Mouse (Mus musculus): ENCODE measurements around the gene Sprr2a3. TPM values are rescaled to one million over a fixed set of nuclear protein-coding genes. Genes with fewer than 3 reads are reported as not detected.

Sprr2a3 gene
- not detected for polyA plus RNA-seq (2014; fragmentation: Illumina TruSeq; extraction: RNeasy Lipid Tissue Mini Kit (QIAGEN cat#74804); ENCODE audit: low read depth, low replicate concordance)

GRCm38 (mm10) chr3:92285101-92285500 lies at the start of gene Sprr2a3:
Gene Sprr2a3 (plus strand): TSS chr3:92285417.

DNA sequence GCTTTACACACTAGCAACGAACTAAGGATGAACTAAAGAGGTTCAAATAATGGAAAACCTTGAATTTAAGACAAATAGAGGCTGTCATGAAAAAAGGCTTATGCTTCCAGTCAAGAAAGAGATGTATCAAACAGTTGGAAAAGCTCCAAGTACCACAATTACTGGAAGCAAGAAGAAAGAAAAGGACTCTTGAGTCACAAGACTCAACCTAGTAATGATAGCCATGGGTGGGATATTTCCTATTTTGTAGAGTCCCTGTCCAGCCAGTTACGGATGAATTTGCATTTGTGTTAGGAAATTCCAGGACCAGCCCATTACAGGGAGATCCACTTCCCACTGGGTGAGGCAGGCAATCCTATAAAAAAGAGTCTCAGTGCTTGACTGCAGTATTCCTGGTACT lies 31.1 kb downstream of the Sprr2a3 start, which contains the start of gene Sprr2b:
Gene Sprr2b (plus strand): TSS at position 301 of the 400 bp plus-strand sequence.

GRCm38 (mm10) chr3:92338840-92339239 lies 53.6 kb downstream of the Sprr2a3 start, which contains the start of gene Sprr2d:
Gene Sprr2d (plus strand): TSS chr3:92339140.

Other genes with a start within 250 kb of the Sprr2a3 start
- gene Lor, start 202.3 kb upstream of the Sprr2a3 start, polyA plus RNA-seq (2014; fragmentation: Illumina TruSeq; extraction: RNeasy Lipid Tissue Mini Kit (QIAGEN cat#74804); ENCODE audit: low read depth, low replicate concordance), result 0.21 TPM
- gene Prr9, start 161.5 kb upstream of the Sprr2a3 start, polyA plus RNA-seq (2014; fragmentation: Illumina TruSeq; extraction: RNeasy Lipid Tissue Mini Kit (QIAGEN cat#74804); ENCODE audit: low read depth, low replicate concordance), result not detected
- not detected for gene Lelp1, start 142.7 kb upstream of the Sprr2a3 start, polyA plus RNA-seq (2014; fragmentation: Illumina TruSeq; extraction: RNeasy Lipid Tissue Mini Kit (QIAGEN cat#74804); ENCODE audit: low read depth, low replicate concordance)
- gene Sprr2a1, start 69.6 kb upstream of the Sprr2a3 start, polyA plus RNA-seq (2014; fragmentation: Illumina TruSeq; extraction: RNeasy Lipid Tissue Mini Kit (QIAGEN cat#74804); ENCODE audit: low read depth, low replicate concordance), result not detected
- gene Sprr2a2, start 69.5 kb upstream of the Sprr2a3 start, polyA plus RNA-seq (2014; fragmentation: Illumina TruSeq; extraction: RNeasy Lipid Tissue Mini Kit (QIAGEN cat#74804); ENCODE audit: low read depth, low replicate concordance), result not detected
- not detected for gene Sprr2b, start 31.2 kb downstream of the Sprr2a3 start, polyA plus RNA-seq (2014; fragmentation: Illumina TruSeq; extraction: RNeasy Lipid Tissue Mini Kit (QIAGEN cat#74804); ENCODE audit: low read depth, low replicate concordance)
- not detected for gene Sprr2d, start 53.7 kb downstream of the Sprr2a3 start, polyA plus RNA-seq (2014; fragmentation: Illumina TruSeq; extraction: RNeasy Lipid Tissue Mini Kit (QIAGEN cat#74804); ENCODE audit: low read depth, low replicate concordance)
- not detected for gene Sprr2e, start 66.7 kb downstream of the Sprr2a3 start, polyA plus RNA-seq (2014; fragmentation: Illumina TruSeq; extraction: RNeasy Lipid Tissue Mini Kit (QIAGEN cat#74804); ENCODE audit: low read depth, low replicate concordance)
- not detected for gene Sprr2f, start 79.8 kb downstream of the Sprr2a3 start, polyA plus RNA-seq (2014; fragmentation: Illumina TruSeq; extraction: RNeasy Lipid Tissue Mini Kit (QIAGEN cat#74804); ENCODE audit: low read depth, low replicate concordance)
- gene Sprr2h, start 100.3 kb downstream of the Sprr2a3 start, polyA plus RNA-seq (2014; fragmentation: Illumina TruSeq; extraction: RNeasy Lipid Tissue Mini Kit (QIAGEN cat#74804); ENCODE audit: low read depth, low replicate concordance), result not detected
- gene Sprr2i, start 122.6 kb downstream of the Sprr2a3 start, polyA plus RNA-seq (2014; fragmentation: Illumina TruSeq; extraction: RNeasy Lipid Tissue Mini Kit (QIAGEN cat#74804); ENCODE audit: low read depth, low replicate concordance), result not detected
- not detected for gene Sprr2j-ps, start 132.7 kb downstream of the Sprr2a3 start, polyA plus RNA-seq (2014; fragmentation: Illumina TruSeq; extraction: RNeasy Lipid Tissue Mini Kit (QIAGEN cat#74804); ENCODE audit: low read depth, low replicate concordance)
- gene Gm9774, start 144.0 kb downstream of the Sprr2a3 start, polyA plus RNA-seq (2014; fragmentation: Illumina TruSeq; extraction: RNeasy Lipid Tissue Mini Kit (QIAGEN cat#74804); ENCODE audit: low read depth, low replicate concordance), result 5.1 TPM
- not detected for gene Sprr2k, start 147.2 kb downstream of the Sprr2a3 start, polyA plus RNA-seq (2014; fragmentation: Illumina TruSeq; extraction: RNeasy Lipid Tissue Mini Kit (QIAGEN cat#74804); ENCODE audit: low read depth, low replicate concordance)
- gene Sprr1b, start 153.4 kb downstream of the Sprr2a3 start, polyA plus RNA-seq (2014; fragmentation: Illumina TruSeq; extraction: RNeasy Lipid Tissue Mini Kit (QIAGEN cat#74804); ENCODE audit: low read depth, low replicate concordance), result not detected
- gene Sprr3, start 173.3 kb downstream of the Sprr2a3 start, polyA plus RNA-seq (2014; fragmentation: Illumina TruSeq; extraction: RNeasy Lipid Tissue Mini Kit (QIAGEN cat#74804); ENCODE audit: low read depth, low replicate concordance), result not detected
- not detected for gene Sprr1a, start 200.5 kb downstream of the Sprr2a3 start, polyA plus RNA-seq (2014; fragmentation: Illumina TruSeq; extraction: RNeasy Lipid Tissue Mini Kit (QIAGEN cat#74804); ENCODE audit: low read depth, low replicate concordance)
- gene Sprr4, start 215.1 kb downstream of the Sprr2a3 start, polyA plus RNA-seq (2014; fragmentation: Illumina TruSeq; extraction: RNeasy Lipid Tissue Mini Kit (QIAGEN cat#74804); ENCODE audit: low read depth, low replicate concordance), result not detected
- not detected for gene 2310046K23Rik, start 249.1 kb downstream of the Sprr2a3 start, polyA plus RNA-seq (2014; fragmentation: Illumina TruSeq; extraction: RNeasy Lipid Tissue Mini Kit (QIAGEN cat#74804); ENCODE audit: low read depth, low replicate concordance)

Data from liver, adult 10 weeks (tissue).